In genomic region chrX:101304646-101305045, GRCm38 (mm10) we compare ENCODE assay signal across 18 mouse cellular contexts. TPM values are rescaled to one million over a fixed set of nuclear protein-coding genes. Genes with fewer than 3 reads are reported as not detected.
"Had no signal": no experiment of that assay in that cellular context is flagged by ENCODE, and none has a peak within 500 bp of the region (broad histone marks: within the 10 kb centered on the region; RNA-seq: fewer than 3 reads in every experiment).

No protein-coding gene starts in this region.

- H3K9me3 ChIP-seq: limb, embryonic 12.5 days; liver, embryonic 13.5 days; neural tube, embryonic 12.5 days had no signal

- H3K9ac ChIP-seq: limb, embryonic 12.5 days; liver, embryonic 13.5 days; liver, postnatal 0 days; neural tube, embryonic 12.5 days had no signal

- H3K4me2 ChIP-seq: limb, embryonic 12.5 days; liver, embryonic 13.5 days; neural tube, embryonic 12.5 days had no signal

- DNase-seq: kidney, adult 8-10 months; kidney, postnatal 36 days; liver; liver, embryonic 13.5 days; liver, postnatal 0 days had no signal

- H3K4me1 ChIP-seq: liver, embryonic 13.5 days had no signal

- ATAC-seq: liver, postnatal 0 days had no signal

- H3K27ac ChIP-seq: kidney, postnatal 0 days; limb, embryonic 12.5 days; liver, embryonic 13.5 days; neural tube, embryonic 12.5 days; stomach, postnatal 0 days had no signal

- H3K4me3 ChIP-seq: limb, embryonic 12.5 days; liver, embryonic 13.5 days; neural tube, embryonic 12.5 days had no signal

- H3K36me3 ChIP-seq: limb, embryonic 12.5 days; liver, embryonic 13.5 days had no signal

RNA-seq across cellular contexts. Expression of gene Nlgn3, which starts 5.7 kb away (rescaled TPM):
- total RNA-seq: megakaryocyte progenitor cell, adult 5-6 weeks; monocyte, adult 5-6 weeks; neutrophil, adult 5-6 weeks had no signal

RNA-seq across cellular contexts. Expression of gene Gm20489, which starts 35.8 kb away (rescaled TPM):
- total RNA-seq: layer of hippocampus, postnatal 14 days; left cerebral cortex, adult 18-20 months; left cerebral cortex, postnatal 25 days; megakaryocyte progenitor cell, adult 5-6 weeks; monocyte, adult 5-6 weeks; neutrophil, adult 5-6 weeks had no signal
- polyA plus RNA-seq: kidney, postnatal 0 days; limb, embryonic 12.5 days; liver, embryonic 13.5 days; liver, postnatal 0 days; lung, embryonic 16.5 days; midbrain, embryonic 14.5 days; neural tube, embryonic 12.5 days; stomach, postnatal 0 days had no signal

RNA-seq across cellular contexts. Expression of gene Gm614, which starts 40.9 kb away (rescaled TPM):
- total RNA-seq: layer of hippocampus, adult 8-10 months; layer of hippocampus, postnatal 14 days; left cerebral cortex, adult 18-20 months; left cerebral cortex, postnatal 25 days had no signal
- polyA plus RNA-seq: kidney, postnatal 0 days; limb, embryonic 12.5 days; liver, embryonic 13.5 days; liver, postnatal 0 days; lung, embryonic 16.5 days; midbrain, embryonic 14.5 days; neural tube, embryonic 12.5 days; stomach, postnatal 0 days had no signal
